Comparison of ENCODE assay signal across 23 mouse cellular contexts in genomic region chr14:118813111-118813510, GRCm38 (mm10). TPM values are rescaled to one million over a fixed set of nuclear protein-coding genes. Genes with fewer than 3 reads are reported as not detected.
DNase-seq lines count a peak whose midpoint lies in the region; ATAC-seq lines count a peak whose summit lies in the region.
"Had no signal": no experiment of that assay in that cellular context is flagged by ENCODE, and none has a peak within 500 bp of the region (broad histone marks: within the 10 kb centered on the region; RNA-seq: fewer than 3 reads in every experiment).

No protein-coding gene starts in this region.

- peaks cover 7% of the 10 kb centered on the region for H3K27me3 ChIP-seq in heart, embryonic 11.5 days (ENCODE audit: control insufficient read depth, insufficient read depth, low read length)
- H3K27me3 ChIP-seq: embryonic facial prominence, embryonic 12.5 days; embryonic facial prominence, embryonic 15.5 days had no signal

- no peak overlapping the region for H3K4me3 ChIP-seq in heart, embryonic 11.5 days (ENCODE audit: low read depth, low read length)
- H3K4me3 ChIP-seq: embryonic facial prominence, embryonic 12.5 days; embryonic facial prominence, embryonic 15.5 days had no signal

- no peak overlapping the region for H3K4me2 ChIP-seq in heart, embryonic 11.5 days
- H3K4me2 ChIP-seq: embryonic facial prominence, embryonic 12.5 days; embryonic facial prominence, embryonic 15.5 days; hindbrain, embryonic 14.5 days had no signal

- H3K27ac ChIP-seq in heart, embryonic 11.5 days (ENCODE audit: low read depth, low read length): no peak overlapping the region
- H3K27ac ChIP-seq: embryonic facial prominence, embryonic 12.5 days; embryonic facial prominence, embryonic 15.5 days; hindbrain, embryonic 14.5 days; hindbrain, postnatal 0 days had no signal

- H3K36me3 ChIP-seq in heart, embryonic 11.5 days (ENCODE audit: control insufficient read depth, insufficient read depth, low read length): no peaks in the 10 kb centered on the region
- H3K36me3 ChIP-seq: embryonic facial prominence, embryonic 12.5 days; embryonic facial prominence, embryonic 15.5 days had no signal

- no peak overlapping the region for H3K9ac ChIP-seq in heart, embryonic 11.5 days (ENCODE audit: low read depth, low read length)
- H3K9ac ChIP-seq: embryonic facial prominence, embryonic 12.5 days; embryonic facial prominence, embryonic 15.5 days; forebrain, postnatal 0 days; hindbrain, embryonic 14.5 days had no signal

- H3K9me3 ChIP-seq in heart, embryonic 11.5 days (replicated peaks; ENCODE audit: control insufficient read depth, low read length): no peaks in the 10 kb centered on the region
- H3K9me3 ChIP-seq: embryonic facial prominence, embryonic 12.5 days; embryonic facial prominence, embryonic 15.5 days had no signal

- DNase-seq in heart, adult 11 months: peak; percentile 78
- DNase-seq in kidney, postnatal 10 days: peak; percentile 28
- DNase-seq in kidney, adult 18-20 months: no peak
- peak; percentile 15 for DNase-seq in brain, adult 2 months (ENCODE audit: low read depth, low spot score)
- no peak for DNase-seq in urinary bladder, postnatal 25 days (ENCODE audit: low spot score)
- DNase-seq: adrenal gland, adult 2 months; adrenal gland, postnatal 14 days; cerebellum, adult 11-12 months; cerebellum, adult 9-10 months; cerebellum, postnatal 25 days; forebrain, postnatal 0 days; gastrocnemius, postnatal 10 days; gastrocnemius, postnatal 36 days; heart, postnatal 36 days had no signal

- no peaks in the 10 kb centered on the region for H3K4me1 ChIP-seq in heart, embryonic 11.5 days (ENCODE audit: control insufficient read depth, insufficient read depth, low read length)
- H3K4me1 ChIP-seq: embryonic facial prominence, embryonic 12.5 days had no signal

- ATAC-seq in heart, embryonic 11.5 days (replicated peaks; ENCODE audit: insufficient number of reproducible peaks, low FRiP score, low TSS enrichment): no peak
- ATAC-seq: CD4-positive, CD25-positive, alpha-beta regulatory T cell, adult 4 months; forebrain, embryonic 14.5 days; forebrain, postnatal 0 days; inflammation-experienced regulatory T-cells, adult 6 months had no signal

- 60% methylated on average over 7 of the region's 7 CpGs for WGBS in heart, embryonic 11.5 days (ENCODE audit: insufficient replicate concordance)

RNA-seq across cellular contexts. Expression of gene Cldn10, which starts 25.4 kb away (rescaled TPM):
- polyA plus RNA-seq in heart, embryonic 11.5 days (2014; fragmentation: Nextera tagmentation; extraction: Ambion mirVana): 0.34 and 0.56 TPM in 2 replicates
- polyA plus RNA-seq: C2C12 had no signal

Comparison
In these comparisons a context has a peak if more than half of its experiments do, and no peak if none do; other contexts are left out.
1. DNase-seq: peak in heart, adult 11 months (single experiment), kidney, postnatal 10 days (single experiment) and brain, adult 2 months (single experiment); none in kidney, adult 18-20 months (single experiment) and urinary bladder, postnatal 25 days (single experiment).